Mouse (Mus musculus) E14TG2a.4 (cell line): ENCODE measurements around the gene Cep170.

Experiments used
- H3K27me3 ChIP-seq: 2 replicates; pipeline ENCODE4 v1.6.1; 2014; ENCODE audit warnings: low read length, control low read depth; ENCODE audit not compliant: insufficient read depth
- H3K36me3 ChIP-seq: 2 replicates; pipeline ENCODE4 v1.6.1; 2014; ENCODE audit warnings: low read length, control low read depth; ENCODE audit not compliant: insufficient read depth
- H3K4me1 ChIP-seq: replicated peaks from 2 replicates; pipeline ENCODE4 v1.6.1; 2014; ENCODE audit warnings: low read depth, low read length, control low read depth
- H3K4me3 ChIP-seq: replicated peaks from 2 replicates; pipeline ENCODE4 v1.5.1; 2014; ENCODE audit warnings: mild to moderate bottlenecking, low read length
- H3K9me3 ChIP-seq: 2 replicates; pipeline ENCODE4 v1.6.1; 2014; ENCODE audit warnings: low read length, control low read depth
- CTCF ChIP-seq: conservative IDR thresholded peaks from 2 replicates; pipeline ENCODE4 v1.5.1; 2014; ENCODE audit warnings: low read length
- NANOG ChIP-seq: IDR thresholded peaks from 2 replicates; pipeline ENCODE4 v1.6.1; 2014; ENCODE audit warnings: borderline replicate concordance, low read length, mixed read lengths
- POU5F1 ChIP-seq: IDR thresholded peaks from 2 replicates; pipeline ENCODE4 v1.6.1; 2014; ENCODE audit warnings: low read length, borderline replicate concordance

The Cep170 gene

GRCm38 (mm10) chr1:176800728-176801365 is 13.0 kb downstream of the Cep170 start:
- TF ChIP-seq NANOG = no peak
- no peak for TF ChIP-seq CTCF
- TF ChIP-seq POU5F1 = no peak
- H3K4me1 ChIP-seq = peaks cover 11% of the 10 kb centered on the region
- H3K4me3 ChIP-seq = no peak overlapping the region
- H3K9me3 ChIP-seq = no peaks in the 10 kb centered on the region
- no peaks in the 10 kb centered on the region for H3K27me3 ChIP-seq
- no peaks in the 10 kb centered on the region for H3K36me3 ChIP-seq

- Histone ChIP-seq H3K4me3 (no peak overlapping the region), H3K9me3 (no peaks in the 10 kb centered on the region), H3K4me1 (no peaks in the 10 kb centered on the region), H3K36me3 (no peaks in the 10 kb centered on the region), H3K27me3 (no peaks in the 10 kb centered on the region)
- TF ChIP-seq NANOG (no peak), CTCF (no peak), POU5F1 (no peak)
Observed at GRCm38 (mm10) chr1:176798673-176799072, 15.2 kb downstream of the Cep170 start.

GRCm38 (mm10) chr1:176792175-176792574 is 21.7 kb downstream of the Cep170 start:
- H3K27me3 ChIP-seq = no peaks in the 10 kb centered on the region
- no peak overlapping the region for H3K4me3 ChIP-seq
- H3K4me1 ChIP-seq = no peaks in the 10 kb centered on the region
- TF ChIP-seq CTCF = no peak
- no peak for TF ChIP-seq POU5F1
- TF ChIP-seq NANOG = no peak
- H3K9me3 ChIP-seq = no peaks in the 10 kb centered on the region
- peaks cover 17% of the 10 kb centered on the region for H3K36me3 ChIP-seq

GRCm38 (mm10) chr1:176789326-176789725 is 24.5 kb downstream of the Cep170 start:
- Histone ChIP-seq H3K36me3 (peaks cover 22% of the 10 kb centered on the region), H3K4me1 (no peaks in the 10 kb centered on the region), H3K4me3 (no peak overlapping the region), H3K9me3 (no peaks in the 10 kb centered on the region), H3K27me3 (no peaks in the 10 kb centered on the region)
- TF ChIP-seq POU5F1 = no peak
- TF ChIP-seq CTCF = no peak
- TF ChIP-seq NANOG = no peak

DNA sequence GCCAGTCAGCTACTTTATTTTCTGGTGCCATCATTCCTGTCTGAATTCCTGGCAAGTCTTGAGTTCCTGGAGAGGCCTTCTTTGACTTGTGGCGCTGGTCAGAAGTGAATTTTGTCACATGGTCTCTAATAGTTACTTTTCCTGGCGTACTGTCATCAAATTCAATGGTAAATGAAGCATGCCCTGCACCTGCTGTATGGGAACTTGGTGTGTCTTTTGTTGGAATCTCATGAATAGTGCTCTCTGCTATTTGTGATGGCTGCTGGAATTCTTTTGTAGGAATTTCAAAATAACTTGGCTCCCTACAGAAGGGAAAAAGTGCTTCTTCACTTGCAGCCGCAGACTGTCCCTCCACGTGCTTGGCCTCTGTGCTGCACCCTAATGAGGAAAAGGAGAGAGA is 39.3 kb downstream of the Cep170 start:
- Histone ChIP-seq H3K9me3 (no peaks in the 10 kb centered on the region), H3K36me3 (peaks cover 30% of the 10 kb centered on the region), H3K4me3 (no peak overlapping the region), H3K27me3 (no peaks in the 10 kb centered on the region), H3K4me1 (no peaks in the 10 kb centered on the region)
- no peak for TF ChIP-seq NANOG
- no peak for TF ChIP-seq CTCF
- no peak for TF ChIP-seq POU5F1

- TF ChIP-seq CTCF = no peak
- no peak for TF ChIP-seq POU5F1
- TF ChIP-seq NANOG = no peak
- no peaks in the 10 kb centered on the region for H3K9me3 ChIP-seq
- no peaks in the 10 kb centered on the region for H3K4me1 ChIP-seq
- peaks cover 4% of the 10 kb centered on the region; the same call in 1 of the 2 replicates for H3K36me3 ChIP-seq
- no peaks in the 10 kb centered on the region for H3K27me3 ChIP-seq
- H3K4me3 ChIP-seq = no peak overlapping the region
Observed at GRCm38 (mm10) chr1:176762295-176762694, 51.6 kb downstream of the Cep170 start.

GRCm38 (mm10) chr1:176760673-176761072 is 53.2 kb downstream of the Cep170 start:
- H3K27me3 ChIP-seq = no peaks in the 10 kb centered on the region
- H3K36me3 ChIP-seq = peaks cover 20% of the 10 kb centered on the region
- TF ChIP-seq CTCF (no peak), NANOG (no peak), POU5F1 (no peak)
- no peaks in the 10 kb centered on the region for H3K9me3 ChIP-seq
- no peak overlapping the region for H3K4me3 ChIP-seq
- no peaks in the 10 kb centered on the region for H3K4me1 ChIP-seq

DNA sequence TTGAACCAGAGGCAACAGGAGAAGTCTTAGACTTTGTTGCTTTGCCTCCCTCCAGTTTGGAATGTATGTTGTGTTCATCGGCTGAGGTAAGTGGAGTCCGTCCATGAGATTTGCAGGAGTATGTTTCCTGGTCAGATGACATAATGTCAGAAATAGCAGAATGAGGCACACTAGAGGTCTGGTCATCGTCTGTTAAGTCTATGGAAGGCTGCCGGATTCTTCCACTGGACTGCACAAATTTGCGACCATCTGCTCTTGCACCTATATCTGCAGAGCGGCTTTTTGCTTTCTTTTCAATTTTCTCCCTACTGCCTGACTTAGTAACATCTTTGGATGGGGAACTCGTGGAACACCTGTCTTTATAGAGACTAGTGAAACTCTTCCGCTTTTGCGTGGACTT is 58.3 kb downstream of the Cep170 start:
- no peaks in the 10 kb centered on the region for H3K9me3 ChIP-seq
- H3K36me3 ChIP-seq = peaks cover 31% of the 10 kb centered on the region
- no peak overlapping the region for H3K4me3 ChIP-seq
- no peaks in the 10 kb centered on the region for H3K27me3 ChIP-seq
- no peak for TF ChIP-seq CTCF
- TF ChIP-seq NANOG = no peak
- no peak for TF ChIP-seq POU5F1
- H3K4me1 ChIP-seq = peaks cover 11% of the 10 kb centered on the region; the same call in 1 of the 2 replicates
